Mouse (Mus musculus) thymus, adult 2 months (tissue): Measurements from ENCODE around the gene S100a5. TPM values are rescaled to one million over a fixed set of nuclear protein-coding genes. Genes with fewer than 3 reads are reported as not detected.
A peak's percentile ranks its signal among the peaks of the same experiment; 100 is the strongest.

ENCODE experiments used
- DNase-seq: peaks from one replicate; pipeline ENCODE4 v3.0.0; 2021
- H3K27ac ChIP-seq: fragments of 200-500 bp; 2 replicates; pipeline ENCODE4 v1.5.1; 2012; ENCODE audit warnings: low read length, control low read depth; ENCODE audit not compliant: control insufficient read depth, insufficient read depth
- H3K27me3 ChIP-seq: fragments of 200-500 bp; 2 replicates; pipeline ENCODE4 v1.6.1; 2012; ENCODE audit warnings: mild to moderate bottlenecking, low read length, moderate library complexity, mixed read lengths; ENCODE audit not compliant: control insufficient read depth, insufficient read depth
- H3K36me3 ChIP-seq: fragments of 200-500 bp; 2 replicates; pipeline ENCODE4 v1.6.1; 2012; ENCODE audit warnings: mild to moderate bottlenecking, low read length, moderate library complexity; ENCODE audit not compliant: control insufficient read depth, insufficient read depth
- H3K4me1 ChIP-seq: fragments of 200-500 bp; replicated peaks from 2 replicates; pipeline ENCODE4 v1.6.1; 2012; ENCODE audit warnings: low read length; ENCODE audit not compliant: control insufficient read depth, insufficient read depth
- H3K4me3 ChIP-seq: fragments of 200-500 bp; 2 replicates; pipeline ENCODE4 v1.5.1; 2012; ENCODE audit warnings: mild to moderate bottlenecking, low read length, control low read depth, moderate library complexity; ENCODE audit not compliant: control insufficient read depth, insufficient read depth
- CTCF ChIP-seq: fragments of 200-500 bp; IDR thresholded peaks from 2 replicates; pipeline ENCODE4 v1.5.1; 2012; ENCODE audit warnings: mild to moderate bottlenecking, control low read depth, low read length, moderate library complexity, borderline replicate concordance; ENCODE audit not compliant: control insufficient read depth, poor library complexity, insufficient read depth; ENCODE audit errors: extremely low read depth
- POLR2A ChIP-seq: fragments of 200-500 bp; IDR thresholded peaks from 2 replicates; pipeline ENCODE4 v1.6.1; 2012; ENCODE audit warnings: mild to moderate bottlenecking, low read length, control low read depth, moderate library complexity; ENCODE audit not compliant: control insufficient read depth, poor library complexity, insufficient read depth; ENCODE audit errors: extremely low read depth
- WGBS: fragments of 180-500 bp; shearing (Covaris S2); methylation state at CpG from one replicate; pipeline ENCODE4 v1.1.7; 2018; 5-methylcytosine and 5-hydroxymethylcytosine counted together
- polyA plus RNA-seq: library from polyadenylated mRNA; depleted of rRNA; stranded (reverse); fragments of >200 nt; gene quantifications from 2 replicates; pipeline ENCODE4 v1.2.3, GENCODE M21; 2012

The S100a5 gene
- polyA plus RNA-seq, 1 experiment = not detected

DNA sequence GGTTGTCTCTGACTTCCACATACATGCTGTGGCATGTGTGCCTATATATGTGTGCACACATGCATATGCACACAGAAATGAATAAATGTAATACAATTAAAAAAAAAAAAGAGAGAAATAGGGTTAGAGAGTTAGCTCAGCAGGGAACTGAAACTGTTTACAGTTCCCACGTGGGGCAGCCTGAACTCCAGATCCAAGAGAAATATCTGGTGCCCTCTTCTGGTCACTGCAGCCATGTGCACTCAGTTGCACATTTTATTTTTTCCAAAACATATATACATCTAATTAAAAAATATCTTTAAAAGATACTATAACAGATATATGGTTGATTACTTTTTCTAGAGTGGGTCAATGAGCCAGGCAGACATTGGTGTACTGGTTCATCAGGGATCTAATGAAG is 9.3 kb downstream of the S100a5 start:
- no peak overlapping the region for H3K27ac ChIP-seq
- 33% methylated on average over 1 of the region's 1 CpGs for WGBS
- H3K4me3 ChIP-seq = no peak overlapping the region
- TF ChIP-seq CTCF = no peak
- no peak for TF ChIP-seq POLR2A
- DNase-seq = no peak
- no peaks in the 10 kb centered on the region for H3K36me3 ChIP-seq
- peaks cover 22% of the 10 kb centered on the region for H3K4me1 ChIP-seq
- H3K27me3 ChIP-seq = no peaks in the 10 kb centered on the region

DNA sequence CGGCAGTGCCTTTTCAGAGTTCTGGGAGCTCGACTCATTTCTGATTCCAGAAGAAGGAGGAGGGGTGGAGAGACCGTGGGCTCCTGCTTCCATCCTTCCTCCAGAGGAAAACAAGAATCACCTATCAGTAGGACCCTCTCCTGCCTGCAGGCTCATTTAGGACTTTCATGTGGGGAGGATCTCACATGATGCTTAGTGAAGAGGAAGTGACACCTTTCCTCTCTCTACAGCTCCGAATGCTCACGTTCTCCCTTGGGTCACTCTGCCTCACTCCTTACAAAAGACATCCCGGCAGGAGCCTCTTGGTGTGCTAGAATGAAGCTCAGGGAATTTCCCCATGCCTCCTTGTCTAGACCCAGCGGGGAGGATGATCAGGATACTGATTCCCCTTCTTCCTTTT is 13.2 kb downstream of the S100a5 start:
- Histone ChIP-seq H3K27ac (no peak overlapping the region), H3K27me3 (no peaks in the 10 kb centered on the region), H3K4me3 (no peak overlapping the region), H3K36me3 (no peaks in the 10 kb centered on the region), H3K4me1 (peaks cover 17% of the 10 kb centered on the region)
- TF ChIP-seq CTCF (no peak), POLR2A (no peak)
- no peak for DNase-seq
- 28% methylated on average over 7 of the region's 7 CpGs for WGBS

DNA sequence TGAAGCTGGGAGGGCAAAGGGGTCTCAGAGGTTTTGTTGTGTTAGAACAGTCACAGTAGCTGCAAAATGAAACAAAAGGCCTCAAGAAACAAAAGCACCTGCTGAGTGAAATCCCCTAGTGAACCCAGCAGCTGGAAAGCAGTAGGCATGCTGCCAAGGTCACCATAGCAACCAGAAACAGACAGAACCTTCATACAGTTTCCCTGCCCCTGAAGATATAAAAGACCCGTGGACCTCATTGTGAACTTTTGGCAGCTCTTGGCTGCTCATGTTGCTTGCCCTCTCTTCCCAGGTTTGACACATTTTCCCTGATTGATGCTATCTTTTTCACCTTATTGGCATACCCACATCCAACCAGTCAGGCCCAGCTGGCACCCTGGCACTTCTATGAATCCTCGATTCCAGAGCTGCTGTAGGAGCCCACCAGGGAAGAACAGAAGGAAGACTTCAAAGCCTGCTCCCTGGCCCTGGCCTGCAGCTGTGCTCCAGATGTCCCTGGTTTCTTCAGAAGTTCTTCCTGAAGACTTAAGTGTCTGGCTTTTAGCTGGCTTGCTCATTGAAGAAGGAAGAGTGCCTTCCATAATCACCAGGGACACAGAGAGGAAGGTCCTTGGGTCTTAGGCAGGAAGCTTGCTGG is 15.2 kb downstream of the S100a5 start:
- H3K4me1 ChIP-seq = peaks cover 17% of the 10 kb centered on the region
- peak; percentile 46 for DNase-seq
- 19% methylated on average over 2 of the region's 2 CpGs for WGBS
- H3K27ac ChIP-seq = no peak overlapping the region; the same call in 1 of the 2 replicates
- no peaks in the 10 kb centered on the region for H3K36me3 ChIP-seq
- no peak overlapping the region for H3K4me3 ChIP-seq
- no peak for TF ChIP-seq POLR2A
- TF ChIP-seq CTCF = no peak
- H3K27me3 ChIP-seq = no peaks in the 10 kb centered on the region

DNA sequence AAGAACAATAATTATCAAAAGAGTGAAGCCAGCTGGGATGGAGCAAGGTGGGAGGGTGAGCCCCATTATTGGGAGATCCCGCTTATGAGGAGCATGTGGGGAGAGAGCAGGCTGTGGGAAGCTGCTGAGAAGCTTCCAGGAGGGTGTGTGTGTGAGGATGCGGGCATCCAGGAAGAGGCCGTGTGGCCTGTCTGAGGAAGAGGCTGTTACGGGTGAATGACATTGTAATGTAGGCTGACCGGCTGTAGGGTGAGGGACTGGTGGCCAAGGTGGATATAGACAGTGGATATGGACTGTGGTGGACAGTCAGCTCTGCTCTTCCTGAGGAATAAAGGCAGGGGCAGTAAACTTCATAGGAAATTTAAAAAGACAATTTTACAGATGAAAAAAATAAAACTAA is 17.2 kb downstream of the S100a5 start:
- Histone ChIP-seq H3K4me1 (peaks cover 17% of the 10 kb centered on the region), H3K36me3 (no peaks in the 10 kb centered on the region), H3K27me3 (no peaks in the 10 kb centered on the region), H3K4me3 (no peak overlapping the region), H3K27ac (no peak overlapping the region)
- DNase-seq = no peak
- TF ChIP-seq POLR2A (no peak), CTCF (no peak)
- 96% methylated on average over 5 of the region's 5 CpGs for WGBS

DNA sequence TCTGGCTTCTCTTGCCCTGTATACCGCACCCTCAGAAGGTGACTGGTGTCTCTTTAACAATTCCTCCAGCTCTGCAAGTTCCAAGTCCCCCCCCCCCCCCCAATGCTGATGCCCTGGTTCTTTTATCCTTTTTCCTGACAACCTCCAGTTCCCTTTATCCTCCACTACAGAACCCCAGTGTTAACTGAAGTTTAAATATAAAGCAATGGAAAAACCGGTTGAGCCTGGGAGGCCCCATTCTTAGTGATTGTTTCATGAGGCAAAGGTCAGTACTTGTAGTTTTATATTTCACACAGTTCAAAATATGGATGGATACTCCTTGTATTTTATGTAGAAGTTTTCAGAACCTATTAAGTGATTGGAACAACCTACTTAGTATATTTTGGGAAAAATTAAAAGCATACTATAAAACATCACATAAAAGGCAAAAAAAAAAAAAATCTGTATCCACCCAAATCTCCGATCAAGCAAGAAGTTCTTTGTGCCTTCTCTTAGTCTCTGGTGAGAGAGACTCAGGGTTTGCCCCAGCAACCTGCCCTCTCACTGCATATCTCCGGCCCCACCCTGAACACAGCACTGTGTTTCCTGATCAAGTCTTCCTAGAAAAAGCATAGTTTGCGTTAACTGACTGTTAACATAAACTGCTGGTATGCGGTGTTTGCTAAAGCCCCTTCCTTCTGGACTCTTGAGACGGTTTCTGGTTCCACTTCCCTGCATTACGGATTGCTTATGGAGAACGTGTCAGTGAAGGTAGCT is 18.1 kb downstream of the S100a5 start:
- Histone ChIP-seq H3K27me3 (no peaks in the 10 kb centered on the region), H3K36me3 (no peaks in the 10 kb centered on the region), H3K4me1 (peaks cover 14% of the 10 kb centered on the region), H3K4me3 (no peak overlapping the region), H3K27ac (no peak overlapping the region)
- TF ChIP-seq POLR2A (no peak), CTCF (no peak)
- DNase-seq = no peak
- 93% methylated on average over 9 of the region's 9 CpGs for WGBS

DNA sequence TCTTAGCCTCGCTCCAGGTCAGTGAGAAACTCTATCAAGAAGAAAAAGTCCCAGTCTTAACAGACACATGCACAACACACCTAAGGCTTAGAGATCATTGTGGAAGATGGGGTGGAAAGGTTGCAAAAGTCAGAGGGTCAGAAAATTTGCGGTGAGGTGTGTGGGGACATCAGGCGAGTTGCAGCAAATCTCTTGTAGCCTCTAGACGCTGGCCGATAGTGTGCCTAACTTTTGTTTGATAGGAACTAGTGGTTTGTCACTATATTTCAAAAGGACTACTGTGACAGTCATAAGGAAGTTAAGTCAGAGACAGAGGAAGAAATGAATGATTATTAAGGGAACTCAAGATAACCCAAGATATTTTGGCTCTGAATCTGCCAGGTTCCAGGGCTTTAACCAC is 19.0 kb downstream of the S100a5 start:
- Histone ChIP-seq H3K4me3 (no peak overlapping the region), H3K4me1 (peaks cover 10% of the 10 kb centered on the region), H3K36me3 (no peaks in the 10 kb centered on the region), H3K27ac (no peak overlapping the region), H3K27me3 (no peaks in the 10 kb centered on the region)
- WGBS = 87% methylated on average over 5 of the region's 5 CpGs
- TF ChIP-seq POLR2A (no peak), CTCF (no peak)
- DNase-seq = no peak
